Mouse (Mus musculus): Measurements from ENCODE around the gene Cdr2l.

DNA sequence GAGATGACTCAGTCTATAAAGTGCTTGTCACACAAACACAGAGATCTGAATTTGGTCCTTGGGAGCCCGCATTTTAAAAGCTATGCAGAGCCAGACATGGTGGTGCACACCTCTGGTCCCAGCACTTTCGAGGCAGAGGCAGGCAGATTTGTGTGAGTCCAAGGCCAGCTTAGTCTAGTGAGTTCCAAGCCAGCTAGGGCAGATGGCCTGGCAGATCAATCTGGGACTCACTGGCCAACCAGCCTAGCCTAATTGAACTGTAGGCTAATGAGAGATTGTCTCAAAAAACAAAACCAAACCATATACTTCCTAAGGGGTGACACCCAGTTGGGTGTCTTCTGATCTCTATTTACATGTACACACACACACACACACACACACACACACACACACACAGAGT lies 40.5 kb upstream of the Cdr2l start:
- TF ChIP-seq POLR2A (IDR thresholded peaks at IDR 0.05; ENCODE audit: extremely low read depth, insufficient read depth, low read length), result no peak
- no peak for TF ChIP-seq CTCF (IDR thresholded peaks at IDR 0.05; ENCODE audit: extremely low read depth, insufficient read depth, low read length)

Data from cortical plate, adult 2 months (tissue).